Mouse (Mus musculus) thymus, adult 18-20 months (tissue): ENCODE results near the gene Capn11.
"Not testable (repeated sequence)": the region's sequence is repeated elsewhere in the genome, so short reads cannot be mapped to it uniquely, and the experiment has no call there.

Experiments used
- DNase-seq, 2 experiments: peaks; one replicate each; pipeline ENCODE4 v3.0.0; 2022; ENCODE audit warnings: mixed read lengths in 2 of 2

The Capn11 gene

DNA sequence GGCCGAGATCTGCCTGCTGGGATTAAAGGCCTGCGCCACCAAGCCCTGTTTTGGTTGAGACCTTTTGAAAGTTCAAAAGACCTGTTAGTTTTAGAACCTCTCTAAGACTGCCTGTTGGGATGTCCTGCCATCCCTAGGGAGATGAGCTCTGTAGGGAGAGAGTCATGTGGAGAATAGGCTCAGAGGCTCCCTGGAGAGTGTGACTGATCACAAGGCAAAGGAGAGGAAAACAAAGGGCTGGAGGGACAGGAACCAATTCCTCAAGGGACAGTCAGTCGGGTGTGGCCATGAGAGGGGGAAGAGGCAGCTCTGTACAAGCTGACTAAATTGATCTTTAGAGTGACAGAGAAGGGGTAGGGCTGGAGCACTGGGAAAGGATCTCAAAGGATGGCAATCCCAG lies 31.0 kb downstream of the Capn11 start:
- DNase-seq: no peak

GRCm38 (mm10) chr17:45626577-45627134 lies 32.5 kb downstream of the Capn11 start:
- DNase-seq: peak; percentile 37 to 69

DNA sequence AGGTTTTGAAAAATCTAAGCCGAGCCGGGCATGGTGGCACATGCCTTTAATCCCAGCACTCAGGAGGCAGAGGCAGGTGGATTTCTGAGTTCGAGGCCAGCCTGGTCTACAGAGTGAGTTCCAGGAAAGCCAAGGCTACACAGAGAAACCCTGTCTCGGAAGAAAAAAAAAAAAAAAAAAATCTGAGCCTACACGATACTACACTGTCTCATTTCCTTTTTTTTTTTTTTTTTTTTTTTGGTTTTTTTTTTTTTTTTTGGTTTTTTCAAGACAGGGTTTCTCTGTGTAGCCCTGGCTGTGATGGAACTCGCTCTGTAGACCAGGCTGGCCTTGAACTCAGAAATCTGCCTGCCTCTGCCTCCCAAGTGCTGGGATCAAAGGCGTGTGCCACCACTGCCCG lies 35.7 kb downstream of the Capn11 start:
- DNase-seq: not testable (repeated sequence)

- peak; percentile 29 to 56 for DNase-seq
Measured at GRCm38 (mm10) chr17:45619386-45620256, 39.5 kb downstream of the Capn11 start.

GRCm38 (mm10) chr17:45618941-45619385 lies 40.2 kb downstream of the Capn11 start:
- peak; percentile 51 to 73 for DNase-seq

DNA sequence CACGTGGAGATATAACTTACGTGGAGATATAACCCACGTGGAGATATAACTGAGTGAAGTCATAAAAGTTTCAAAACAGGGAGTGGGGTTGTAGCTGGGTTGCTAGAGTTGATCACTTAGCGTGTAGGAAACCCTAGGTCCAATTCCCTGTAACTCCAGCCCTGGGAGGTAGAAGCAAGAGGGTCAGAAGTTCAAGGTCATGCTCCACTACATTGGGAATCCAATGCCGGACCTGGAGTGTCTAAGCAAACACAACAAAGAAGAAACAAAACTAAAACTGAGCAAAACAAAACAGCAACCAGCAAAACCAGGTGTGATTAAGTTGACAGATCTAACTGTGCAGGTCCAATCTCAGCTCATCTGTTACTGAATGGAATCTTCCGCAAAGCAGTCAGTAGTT lies 41.5 kb downstream of the Capn11 start:
- no peak for DNase-seq

GRCm38 (mm10) chr17:45616679-45617078 lies 42.4 kb downstream of the Capn11 start:
- no peak for DNase-seq

GRCm38 (mm10) chr17:45616046-45616650 lies 43.0 kb downstream of the Capn11 start:
- no peak for DNase-seq

GRCm38 (mm10) chr17:45612921-45613320 lies 46.2 kb downstream of the Capn11 start:
- DNase-seq: no peak

DNA sequence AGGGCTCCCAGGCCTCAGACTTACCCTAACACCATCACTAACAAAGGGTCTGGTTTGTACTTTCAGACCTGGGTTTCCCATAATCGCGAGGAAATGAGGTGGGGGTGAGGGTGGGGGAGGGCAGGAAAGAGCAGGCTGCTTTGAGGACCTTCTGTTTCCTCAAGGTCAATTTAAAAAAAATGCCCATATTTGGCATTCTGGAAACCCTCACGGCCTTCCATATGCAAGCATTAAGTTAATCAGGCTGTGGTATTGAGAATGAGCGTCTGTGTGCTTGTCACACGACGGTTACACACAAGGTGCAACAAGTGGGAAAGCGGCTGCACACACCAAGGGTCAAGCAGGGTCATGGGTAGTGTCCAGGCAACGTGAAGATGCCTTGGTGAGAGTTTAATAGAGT lies 47.1 kb downstream of the Capn11 start:
- no peak for DNase-seq

- DNase-seq: no peak
Measured at GRCm38 (mm10) chr17:45610144-45610866, 48.8 kb downstream of the Capn11 start.

DNA sequence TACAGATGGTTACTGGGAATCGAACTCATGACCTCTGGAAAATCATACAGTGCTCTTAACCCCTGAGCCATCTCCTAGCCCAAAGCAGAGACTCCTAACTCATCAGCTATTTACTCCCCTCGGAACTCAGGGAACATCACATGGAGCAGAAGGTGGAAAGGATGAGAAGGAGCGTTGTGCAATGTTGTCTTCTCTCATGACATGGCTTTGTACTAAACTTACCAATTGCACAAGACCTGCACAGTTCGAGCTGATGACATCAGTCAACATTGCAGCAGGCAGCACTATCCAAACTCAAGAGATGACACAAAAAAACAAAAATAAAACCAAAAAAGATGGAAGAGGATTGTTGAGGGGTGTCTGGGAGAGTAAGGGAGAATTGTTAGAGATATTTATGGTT lies 50.7 kb downstream of the Capn11 start:
- DNase-seq: no peak

DNA sequence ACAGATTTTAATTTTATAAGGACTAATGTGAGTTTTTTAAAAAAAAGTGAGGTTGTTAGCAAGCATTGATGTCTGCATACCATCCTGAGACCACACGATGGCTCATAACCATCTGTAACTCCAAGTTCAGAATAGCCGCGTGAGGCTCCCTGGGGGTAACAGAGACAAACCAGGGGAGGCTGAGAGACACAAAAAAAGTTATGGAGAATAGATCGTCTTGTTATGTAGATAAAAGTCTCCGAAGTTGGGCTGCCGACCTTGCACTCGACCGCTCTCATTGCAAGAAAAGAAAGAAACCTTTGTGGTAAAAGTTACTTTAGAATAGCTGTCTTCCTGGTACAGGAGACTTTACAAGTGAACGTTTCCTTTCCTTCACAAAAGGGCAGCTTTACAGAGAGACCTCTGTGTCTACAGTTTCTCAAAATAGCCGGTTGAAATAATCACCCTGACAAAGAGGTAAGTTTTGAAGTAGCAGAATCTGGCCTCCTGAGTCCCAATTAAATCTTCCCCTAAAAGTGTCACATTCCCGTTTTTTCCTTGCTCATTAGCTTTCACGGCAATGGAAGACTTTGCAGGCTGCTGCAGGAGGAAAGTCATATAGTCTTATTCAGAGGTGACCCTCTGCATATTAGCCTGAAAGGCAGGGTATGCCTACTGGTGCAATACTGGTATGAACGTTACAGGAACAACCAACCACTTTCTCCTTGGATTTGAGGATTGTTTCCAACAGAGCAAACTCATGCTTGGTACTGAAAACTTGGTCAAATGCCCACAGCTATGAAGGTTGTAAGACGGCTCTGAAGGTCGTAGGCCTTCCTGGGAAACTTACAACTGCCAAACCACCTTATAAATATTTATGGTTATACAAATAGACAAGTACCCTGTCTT lies 51.9 kb downstream of the Capn11 start:
- no peak for DNase-seq

DNA sequence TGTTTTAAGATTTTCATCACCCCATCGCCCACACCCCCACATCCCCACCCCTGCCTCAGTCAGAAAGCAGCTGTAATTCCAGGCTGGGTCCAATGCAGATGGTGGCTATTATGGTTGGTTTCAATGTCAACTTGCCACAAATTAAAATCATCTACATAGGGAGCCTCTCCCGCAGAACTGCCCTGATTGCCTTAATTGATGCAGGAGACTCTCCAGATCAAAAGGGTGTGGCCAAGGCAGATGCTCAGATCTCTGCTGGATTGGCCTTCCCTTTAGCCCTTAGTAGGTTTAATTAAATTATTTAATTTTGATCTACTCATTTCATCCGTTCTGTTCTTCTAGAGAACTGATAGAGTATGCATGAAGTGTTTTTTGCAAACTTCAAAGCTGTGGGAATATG lies 56.1 kb downstream of the Capn11 start:
- DNase-seq: no peak

DNA sequence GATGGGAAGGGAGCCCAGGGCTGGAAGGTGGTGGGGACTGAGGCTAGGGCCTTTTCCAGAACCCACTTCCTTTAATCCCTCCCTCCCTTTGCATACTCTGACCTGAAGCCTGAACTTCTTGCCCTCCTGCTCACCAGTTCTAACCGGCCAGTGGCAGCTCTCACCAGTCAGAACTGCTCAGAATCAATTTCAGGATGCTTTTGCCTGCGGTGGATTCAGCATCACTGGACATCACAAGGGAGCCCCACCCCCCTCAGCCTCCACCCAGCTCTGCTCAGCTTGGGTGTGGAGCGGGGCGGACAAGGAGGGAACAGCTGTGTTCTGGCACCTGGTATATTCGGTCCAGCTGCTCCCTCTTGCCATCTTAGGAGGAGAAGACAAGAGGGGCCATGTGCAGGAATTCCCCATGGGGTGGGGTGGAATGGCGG lies 57.2 kb downstream of the Capn11 start, which contains the start of gene Mymx:
TSS of gene Mymx (minus strand) at position 226 of the 428 bp plus-strand sequence.
- no peak for DNase-seq

DNA sequence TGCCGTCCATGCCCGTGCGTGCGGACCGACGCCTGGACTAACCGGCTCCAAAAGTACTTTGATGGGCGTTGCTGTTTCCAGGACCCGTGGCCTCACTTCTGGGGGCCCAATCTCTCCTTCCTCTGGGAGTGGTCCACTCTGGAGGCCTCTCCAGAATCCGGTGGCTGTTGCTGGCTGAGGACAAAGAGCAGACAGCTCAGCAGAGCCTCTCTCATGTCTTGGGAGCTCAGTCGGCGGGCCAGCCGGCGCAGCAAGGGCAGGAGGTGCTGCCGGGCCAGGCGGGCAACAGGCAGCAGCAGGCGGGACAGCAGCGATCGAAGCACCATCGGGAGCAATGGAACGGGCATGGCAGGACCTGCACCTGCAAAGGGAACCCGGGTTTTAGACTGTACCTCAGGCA lies 57.8 kb downstream of the Capn11 start:
- DNase-seq: no peak

GRCm38 (mm10) chr17:45600267-45600666 lies 58.9 kb downstream of the Capn11 start:
- no peak for DNase-seq

DNA sequence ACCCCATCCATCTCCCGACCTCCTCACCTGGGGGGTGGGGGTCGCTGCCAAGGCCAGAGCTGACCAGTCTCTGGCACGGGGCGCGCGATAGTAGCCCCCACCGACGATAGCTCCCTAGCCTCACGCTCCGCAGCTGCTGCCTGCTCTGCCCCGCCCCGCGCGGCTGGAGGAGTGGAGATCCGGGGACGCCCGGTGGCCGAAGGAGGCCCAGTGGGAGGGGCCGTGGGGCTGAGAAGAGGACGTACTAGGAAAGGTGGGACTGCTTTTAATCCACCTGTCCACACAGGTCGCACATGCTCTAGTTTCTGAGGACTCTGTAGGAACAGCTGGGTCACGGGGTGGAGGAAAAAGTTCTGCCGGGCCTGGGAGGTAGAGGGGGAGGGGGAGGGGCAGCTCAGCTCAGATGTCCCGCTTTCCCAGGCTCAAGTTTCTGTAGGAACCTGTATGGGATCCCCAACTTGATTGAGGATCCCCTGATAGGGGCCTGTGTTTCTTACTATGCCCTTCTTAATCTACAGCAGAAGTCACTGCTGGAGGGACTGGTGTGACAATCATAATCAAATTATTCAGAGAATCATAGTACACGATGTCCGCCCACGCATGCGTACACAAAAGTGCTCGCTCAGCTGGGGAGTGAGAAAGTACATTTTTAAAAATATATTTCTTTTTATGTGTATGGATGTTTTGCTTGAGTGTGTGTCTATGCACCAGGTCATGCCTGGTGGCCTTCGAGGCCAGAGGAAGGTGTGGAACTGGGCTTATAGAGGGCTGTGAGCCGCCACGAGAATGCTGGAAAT lies 59.5 kb downstream of the Capn11 start, which contains the start of gene Slc29a1:
TSS of gene Slc29a1 (minus strand) at position 161 of the 797 bp plus-strand sequence.
- no peak for DNase-seq

GRCm38 (mm10) chr17:45598891-45599290 lies 60.2 kb downstream of the Capn11 start:
- no peak for DNase-seq

DNA sequence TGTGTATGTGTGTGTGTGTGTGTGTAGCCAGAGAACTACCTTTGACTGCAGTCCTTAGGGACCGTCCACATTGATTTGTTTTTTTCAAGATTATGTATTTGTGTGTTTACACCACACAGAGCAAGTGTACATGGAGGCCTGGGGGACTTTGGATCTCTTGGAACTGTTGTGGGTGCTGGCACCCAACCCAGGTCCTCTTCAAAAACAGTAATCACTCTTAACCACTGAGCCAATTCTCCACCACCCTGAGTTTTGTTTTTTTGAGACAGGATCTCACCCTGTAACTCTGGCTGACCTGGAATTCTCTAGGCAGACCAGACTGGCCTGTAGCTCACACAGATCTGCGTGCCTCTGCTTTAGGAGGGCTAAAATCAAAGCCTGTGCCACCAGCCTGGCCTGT lies 60.7 kb downstream of the Capn11 start:
- no peak for DNase-seq

GRCm38 (mm10) chr17:45597787-45598186 lies 61.3 kb downstream of the Capn11 start:
- no peak for DNase-seq
